Comparison of ENCODE assay signal across 9 mouse cellular contexts in the genomic region with DNA sequence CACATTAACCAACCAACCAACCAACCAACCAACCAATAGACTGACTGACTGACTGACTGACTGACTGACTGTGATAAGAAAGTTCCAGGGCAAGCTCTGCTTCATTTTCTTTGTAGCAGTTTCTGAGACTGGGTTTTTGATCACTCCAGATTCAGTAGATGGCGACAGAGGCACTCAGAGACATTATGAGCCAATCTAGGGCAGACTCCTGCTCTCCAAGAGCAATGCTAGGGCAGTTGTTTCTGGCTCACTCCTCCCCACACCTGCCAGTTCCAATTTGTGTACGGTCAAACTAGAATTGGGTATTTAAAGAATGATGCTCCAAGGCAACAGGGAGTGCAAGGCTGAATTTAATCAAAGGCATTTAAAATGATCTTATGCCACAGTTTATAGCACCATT. TPM values are rescaled to one million over a fixed set of nuclear protein-coding genes. Genes with fewer than 3 reads are reported as not detected.
DNase-seq lines count a peak whose midpoint lies in the region.
"Had no signal": no experiment of that assay in that cellular context is flagged by ENCODE, and none has a peak within 500 bp of the region (broad histone marks: within the 10 kb centered on the region; RNA-seq: fewer than 3 reads in every experiment).

No protein-coding gene starts in this region.

- DNase-seq in heart, adult 11 months, result peak; percentile 93
- no peak for DNase-seq in heart, postnatal 25 days (ENCODE audit: low spot score)
- DNase-seq in urinary bladder, postnatal 14 days (ENCODE audit: low spot score), result peak; percentile 35
- DNase-seq in urinary bladder, adult 2 months (ENCODE audit: low spot score), result no peak
- peak; percentile 18 for DNase-seq in forelimb bud, embryonic 11.5 days (ENCODE audit: low read depth, low spot score)
- DNase-seq in left cerebral cortex, postnatal 14 days (ENCODE audit: low spot score in 2 of 2), result peak; percentile 60 to 63
- peak; percentile 60 for DNase-seq in thymus, postnatal 25 days
- DNase-seq in ovary, postnatal 36 days (ENCODE audit: low spot score), result no peak

- intact Hi-C loops in heart, postnatal 25 days (cut with DNase I), result loop anchor here (1.0 to 2.0 kb wide), 2 partner anchors 73 to 252 kb away; a partner anchor contains a TSS
- intact Hi-C loops in left cerebral cortex, postnatal 14 days (cut with DNase I), result loop anchor here (2.0 to 5.0 kb wide), 2 partner anchors 71 to 251 kb away; a partner anchor contains a TSS

RNA-seq across cellular contexts. Expression of a gene that starts 5.1 kb away (rescaled TPM):
- total RNA-seq in heart, postnatal 25 days (2021), result 10 to 100 TPM in 1 of 2 experiments, 1 to 10 TPM in 1; 3.0 to 11.3 TPM
- polyA plus RNA-seq in urinary bladder, adult 2 months (2012; rRNA removed), result 33.4 and 78.4 TPM in 2 replicates
- total RNA-seq in left cerebral cortex, postnatal 14 days (2021), result not detected
- polyA plus RNA-seq: hindbrain, embryonic 15.5 days had no signal

RNA-seq across cellular contexts. Expression of a gene that starts 23.9 kb away (rescaled TPM):
- total RNA-seq in heart, postnatal 25 days (2021), result 1 to 10 TPM; 6.6 to 6.8 TPM
- 1.3 and 2.5 TPM in 2 replicates for polyA plus RNA-seq in urinary bladder, adult 2 months (2012; rRNA removed)
- 1 to 10 TPM; 3.8 to 6.0 TPM for total RNA-seq in left cerebral cortex, postnatal 14 days (2021)

RNA-seq across cellular contexts. Expression of a gene that starts 44.2 kb away (rescaled TPM):
- 100 to 1,000 TPM; 300 to 346 TPM for total RNA-seq in heart, postnatal 25 days (2021)
- polyA plus RNA-seq in urinary bladder, adult 2 months (2012; rRNA removed), result 624 and 781 TPM in 2 replicates
- 100 to 1,000 TPM; 759 to 792 TPM for total RNA-seq in left cerebral cortex, postnatal 14 days (2021)

Comparison
In these comparisons a context has a peak if more than half of its experiments do, and no peak if none do; other contexts are left out.
1. DNase-seq: peak in heart, adult 11 months (single experiment), urinary bladder, postnatal 14 days (single experiment), forelimb bud, embryonic 11.5 days (single experiment), left cerebral cortex, postnatal 14 days (2 of 2) and thymus, postnatal 25 days (single experiment); none in heart, postnatal 25 days (single experiment), urinary bladder, adult 2 months (single experiment) and ovary, postnatal 36 days (single experiment).